Mouse (Mus musculus) midbrain, postnatal 0 days (tissue): ENCODE results near the gene Limch1. TPM values are rescaled to one million over a fixed set of nuclear protein-coding genes. Genes with fewer than 3 reads are reported as not detected.

ENCODE experiments used
- ATAC-seq: fragments of 200-750 bp; cut with Nextera tagmentation; 2 replicates; pipeline ENCODE4 v1.8.0; 2017; ENCODE audit warnings: moderate number of reproducible peaks, mild to moderate bottlenecking, moderate TSS enrichment, moderate library complexity; ENCODE audit not compliant: low FRiP score
- DNase-seq: peaks from one replicate; pipeline ENCODE4 v3.0.0-alpha.2; 2015; ENCODE audit warnings: low spot score
- H3K27ac ChIP-seq: fragments of 300-500 bp; sonication (generic); 2 replicates; pipeline ENCODE4 v1.5.1; 2014; ENCODE audit warnings: low read depth, mild to moderate bottlenecking, low read length, mixed read lengths
- H3K27me3 ChIP-seq: fragments of 300-500 bp; sonication (generic); 2 replicates; pipeline ENCODE4 v1.6.1; 2014; ENCODE audit warnings: low read length, control low read depth, mixed read lengths; ENCODE audit not compliant: insufficient read depth
- H3K36me3 ChIP-seq: fragments of 300-500 bp; sonication (generic); 2 replicates; pipeline ENCODE4 v1.6.1; 2014; ENCODE audit warnings: low read length, control low read depth, mixed read lengths; ENCODE audit not compliant: insufficient read depth
- H3K4me1 ChIP-seq: fragments of 300-500 bp; sonication (generic); 2 replicates; pipeline ENCODE4 v1.6.1; 2014; ENCODE audit warnings: mild to moderate bottlenecking, control low read depth, antibody characterized with exemption, low read length, mixed read lengths; ENCODE audit not compliant: insufficient read depth
- H3K4me2 ChIP-seq: fragments of 300-500 bp; sonication (generic); 2 replicates; pipeline ENCODE4 v1.6.1; 2014; ENCODE audit warnings: low read depth, mild to moderate bottlenecking, low read length, mixed read lengths; ENCODE audit not compliant: poor library complexity, severe bottlenecking
- H3K4me3 ChIP-seq: fragments of 300-500 bp; sonication (generic); 2 replicates; pipeline ENCODE4 v1.5.1; 2014; ENCODE audit warnings: low read depth, mild to moderate bottlenecking, low read length, moderate library complexity
- H3K9ac ChIP-seq: fragments of 300-500 bp; sonication (generic); replicated peaks from 2 replicates; pipeline ENCODE4 v1.6.1; 2014; ENCODE audit warnings: mild to moderate bottlenecking, low read length, moderate library complexity, mixed read lengths; ENCODE audit not compliant: poor library complexity, severe bottlenecking
- H3K9me3 ChIP-seq: fragments of 300-500 bp; sonication (generic); 2 replicates; pipeline ENCODE4 v1.6.1; 2016; ENCODE audit warnings: low read length, control low read depth
- CTCF ChIP-seq: IDR thresholded peaks from 2 replicates; pipeline ENCODE4 v1.5.1; 2016; ENCODE audit warnings: antibody characterized with exemption, mild to moderate bottlenecking
- WGBS: fragments of 180-500 bp; shearing (Covaris S2); extraction: QIAGEN DNeasy Blood & Tissue Kit; methylation state at CpG from one replicate; pipeline ENCODE4 v1.1.7; 2014; 5-methylcytosine and 5-hydroxymethylcytosine counted together
- polyA plus RNA-seq: library from polyadenylated mRNA; unstranded; fragments of >200 nt; fragmentation: Nextera tagmentation; extraction: Ambion mirVana; gene quantifications from 2 replicates; pipeline ENCODE4 v1.2.1, GENCODE M21; 2015
- total RNA-seq: library from RNA; depleted of rRNA; stranded (reverse); fragments of >200 nt; gene quantifications from 2 replicates; pipeline ENCODE4 v1.2.3, GENCODE M21; 2014

Gene Limch1
- total and polyA plus RNA-seq, 2 experiments from 2014 or later: 46.6 to 119 TPM

DNA sequence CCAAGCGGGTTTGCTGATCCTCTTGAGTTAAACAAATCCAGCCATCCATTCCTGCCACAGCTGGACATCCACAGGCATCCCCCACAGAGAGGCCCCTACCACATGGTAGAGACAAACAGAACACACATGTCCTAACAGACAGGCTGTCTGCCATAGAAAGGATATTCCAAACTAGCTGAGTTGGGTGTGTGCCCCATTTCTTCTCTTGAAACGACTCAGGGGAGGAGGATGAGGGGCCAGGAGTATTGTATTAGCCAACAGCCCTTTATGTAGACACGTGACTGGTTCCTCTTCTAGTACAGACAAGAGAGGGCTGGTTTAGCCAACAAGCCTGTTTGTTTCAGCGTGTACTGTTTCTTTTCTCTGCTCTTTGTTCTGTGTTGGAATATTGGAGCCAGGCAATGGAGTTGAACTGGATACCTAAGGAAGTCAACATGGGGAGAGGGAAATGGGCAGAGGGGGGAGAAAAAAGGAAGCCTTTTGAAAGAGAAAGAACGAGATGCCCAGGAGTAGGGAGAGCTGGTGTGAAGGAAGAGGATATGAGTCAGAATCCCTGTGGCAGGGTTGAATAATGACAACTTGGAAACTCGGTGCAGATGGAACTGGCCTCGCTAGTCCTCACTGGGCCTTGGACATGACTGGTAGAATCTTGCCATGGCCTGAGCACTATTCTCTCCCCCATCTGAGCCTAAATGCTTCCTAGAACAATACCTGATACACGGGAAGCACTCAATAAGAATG lies 196.3 kb downstream of the Limch1 start:
- TF ChIP-seq CTCF: no peak
- no peak for DNase-seq
- Histone ChIP-seq H3K27ac (no peak overlapping the region), H3K4me2 (no peak overlapping the region), H3K9ac (no peak overlapping the region), H3K4me3 (no peak overlapping the region), H3K27me3 (no peaks in the 10 kb centered on the region), H3K4me1 (no peaks in the 10 kb centered on the region), H3K9me3 (no peaks in the 10 kb centered on the region), H3K36me3 (no peaks in the 10 kb centered on the region)
- no peak for ATAC-seq
- 71% methylated on average over 8 of the region's 8 CpGs for WGBS

DNA sequence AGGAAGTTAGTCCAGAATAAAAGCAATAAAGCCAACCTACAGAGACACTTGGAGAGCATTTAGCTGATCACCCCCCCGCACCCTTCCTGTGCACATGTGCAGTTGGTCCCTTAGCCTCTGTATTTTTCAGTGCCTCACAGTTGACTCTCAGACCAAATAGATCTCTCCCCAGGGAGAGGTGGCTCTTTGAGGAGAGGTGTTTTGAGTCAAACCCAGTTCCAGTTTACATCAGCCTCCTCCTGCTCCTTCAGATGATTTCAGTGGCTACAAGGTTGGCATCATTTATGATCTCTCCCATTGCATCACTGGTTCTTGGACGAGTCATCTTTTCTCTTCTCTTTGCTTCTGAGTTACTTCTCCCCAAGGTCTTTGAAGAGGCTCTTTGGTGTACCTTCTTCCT lies 197.3 kb downstream of the Limch1 start:
- TF ChIP-seq CTCF: no peak
- no peak overlapping the region for H3K4me2 ChIP-seq
- no peak overlapping the region for H3K27ac ChIP-seq
- WGBS: 92% methylated on average over 2 of the region's 2 CpGs
- H3K9ac ChIP-seq: no peak overlapping the region
- H3K27me3 ChIP-seq: no peaks in the 10 kb centered on the region
- DNase-seq: no peak
- H3K9me3 ChIP-seq: no peaks in the 10 kb centered on the region
- no peak overlapping the region for H3K4me3 ChIP-seq
- no peaks in the 10 kb centered on the region for H3K36me3 ChIP-seq
- H3K4me1 ChIP-seq: no peaks in the 10 kb centered on the region
- ATAC-seq: no peak

DNA sequence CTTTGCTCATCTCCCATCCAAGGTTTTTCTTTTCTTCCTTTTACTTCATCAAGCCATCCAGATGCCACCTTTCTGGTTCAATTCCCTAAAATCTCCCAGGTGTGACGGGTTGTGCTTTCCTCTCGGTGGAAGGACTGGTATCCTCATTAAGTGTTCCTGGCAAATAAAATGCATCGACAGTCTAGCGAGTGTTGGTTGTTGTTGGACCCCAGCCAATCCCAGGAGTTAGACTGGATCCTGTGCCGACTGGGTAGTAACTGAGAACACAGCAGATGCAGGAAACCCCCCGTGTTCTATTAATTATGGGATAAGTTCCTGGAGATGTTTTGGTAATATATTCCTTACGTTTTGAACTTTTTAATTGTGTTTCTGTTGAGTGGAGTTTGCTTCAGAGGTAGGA lies 197.9 kb downstream of the Limch1 start:
- Histone ChIP-seq H3K9me3 (no peaks in the 10 kb centered on the region), H3K4me3 (no peak overlapping the region), H3K27me3 (no peaks in the 10 kb centered on the region), H3K4me1 (no peaks in the 10 kb centered on the region), H3K4me2 (no peak overlapping the region), H3K27ac (no peak overlapping the region), H3K9ac (no peak overlapping the region), H3K36me3 (no peaks in the 10 kb centered on the region)
- WGBS: 77% methylated on average over 7 of the region's 7 CpGs
- ATAC-seq: no peak
- peak; percentile 33 for DNase-seq
- TF ChIP-seq CTCF: no peak

DNA sequence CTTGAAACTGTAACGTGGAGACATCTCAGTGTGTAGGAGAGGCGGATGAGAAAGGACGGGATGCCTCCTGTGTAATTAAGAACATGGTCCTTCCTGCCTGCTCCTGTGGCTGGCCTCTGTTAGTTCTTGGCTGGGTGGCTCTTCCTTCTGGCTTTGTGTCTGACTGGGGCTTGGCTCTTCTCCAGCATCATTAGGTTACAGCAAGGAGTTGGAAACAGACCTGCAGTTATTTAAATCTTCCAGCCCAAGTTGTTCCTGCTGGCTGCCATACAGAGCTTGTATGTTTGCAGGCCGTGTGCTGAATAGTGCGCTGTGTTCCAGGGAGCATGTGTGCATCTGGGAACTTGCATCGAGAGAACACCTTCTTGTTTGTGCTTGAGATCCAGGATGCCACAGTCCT lies 202.3 kb downstream of the Limch1 start:
- H3K9me3 ChIP-seq: no peaks in the 10 kb centered on the region
- H3K9ac ChIP-seq: no peak overlapping the region
- 50% methylated on average over 6 of the region's 6 CpGs for WGBS
- no peak overlapping the region for H3K4me3 ChIP-seq
- ATAC-seq (no peak), DNase-seq (peak; percentile 77)
- no peak overlapping the region for H3K4me2 ChIP-seq
- no peak overlapping the region for H3K27ac ChIP-seq
- TF ChIP-seq CTCF: no peak
- H3K4me1 ChIP-seq: no peaks in the 10 kb centered on the region
- no peaks in the 10 kb centered on the region for H3K36me3 ChIP-seq
- no peaks in the 10 kb centered on the region for H3K27me3 ChIP-seq

DNA sequence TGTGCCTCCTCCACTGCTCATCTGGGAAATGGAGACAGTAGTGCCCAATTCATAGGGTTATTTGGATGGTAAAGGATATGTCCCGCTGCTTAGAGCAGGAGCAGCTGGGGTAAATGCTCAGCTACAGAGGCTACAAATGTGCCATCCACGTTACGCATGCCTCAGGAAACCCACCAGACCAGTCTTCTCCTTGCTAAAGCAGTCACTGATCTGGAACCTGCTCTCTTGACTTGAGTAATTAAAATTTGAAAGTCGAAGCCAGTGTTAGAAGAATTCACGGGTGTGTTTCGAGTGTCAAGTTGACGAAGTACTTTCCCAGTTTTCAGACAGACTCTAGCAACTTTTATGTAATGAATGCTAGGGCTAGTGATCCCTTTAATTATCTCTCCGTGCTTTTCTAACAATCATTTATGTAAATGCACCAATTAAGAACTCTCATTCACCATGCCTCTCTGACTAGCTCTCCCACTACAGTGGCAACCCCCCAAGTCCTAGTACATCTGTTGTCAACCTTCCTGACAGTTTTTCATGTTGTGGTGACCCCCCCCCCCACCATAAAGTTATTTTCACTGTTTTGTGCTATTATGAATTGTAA lies 203.6 kb downstream of the Limch1 start:
- 71% methylated on average over 8 of the region's 8 CpGs for WGBS
- no peaks in the 10 kb centered on the region for H3K27me3 ChIP-seq
- no peaks in the 10 kb centered on the region for H3K9me3 ChIP-seq
- H3K9ac ChIP-seq: no peak overlapping the region
- no peak for TF ChIP-seq CTCF
- no peak overlapping the region for H3K4me3 ChIP-seq
- no peak overlapping the region for H3K4me2 ChIP-seq
- no peaks in the 10 kb centered on the region for H3K4me1 ChIP-seq
- DNase-seq (no peak), ATAC-seq (no peak)
- H3K36me3 ChIP-seq: no peaks in the 10 kb centered on the region
- H3K27ac ChIP-seq: no peak overlapping the region

DNA sequence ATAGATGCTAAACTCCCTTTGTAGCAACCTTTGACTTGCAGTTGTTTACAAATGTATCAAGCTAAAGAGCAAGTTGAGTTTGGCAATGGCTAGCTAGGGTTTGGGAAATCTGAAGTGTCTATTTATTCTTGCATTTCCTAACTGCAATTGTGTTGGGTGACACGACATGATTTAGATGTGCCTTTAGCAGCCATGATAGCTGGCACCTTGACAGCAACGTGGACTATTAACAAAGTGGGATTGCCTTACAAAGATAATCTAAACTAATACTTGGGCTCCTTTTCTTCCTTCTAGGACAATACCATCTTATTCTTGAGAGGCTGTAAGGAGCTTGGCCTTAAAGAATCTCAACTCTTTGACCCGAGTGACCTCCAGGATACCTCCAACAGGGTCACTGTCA lies 207.7 kb downstream of the Limch1 start:
- ATAC-seq: no peak

More for the DNA sequence above, 207.7 kb downstream of the Limch1 start:
- no peak for TF ChIP-seq CTCF
- Histone ChIP-seq H3K4me2 (no peak overlapping the region), H3K9ac (no peak overlapping the region), H3K4me1 (no peaks in the 10 kb centered on the region), H3K4me3 (no peak overlapping the region), H3K36me3 (no peaks in the 10 kb centered on the region), H3K27me3 (no peaks in the 10 kb centered on the region), H3K9me3 (no peaks in the 10 kb centered on the region), H3K27ac (no peak overlapping the region)
- 56% methylated on average over 3 of the region's 3 CpGs for WGBS
- no peak for DNase-seq
